Mouse (Mus musculus) inflammation-experienced regulatory T-cells (primary cell): ENCODE measurements around the gene Ankle1. TPM values are rescaled to one million over a fixed set of nuclear protein-coding genes. Genes with fewer than 3 reads are reported as not detected.

Experiments
- polyA plus RNA-seq, 2 experiments: library from polyadenylated mRNA; unstranded; fragments of 100-300 nt; shearing (Covaris generic); gene quantifications; one replicate each; pipeline ENCODE4 v1.2.1; 2017

Gene Ankle1
- 1 to 10 TPM in 1 of 2 experiments, under 1 TPM in 1; 0.12 to 2.2 TPM for polyA plus RNA-seq

GRCm38 (mm10) chr8:71405401-71406098, at the start of gene Ankle1:
Gene Ankle1, plus strand, starts transcription at chr8:71406010.

DNA sequence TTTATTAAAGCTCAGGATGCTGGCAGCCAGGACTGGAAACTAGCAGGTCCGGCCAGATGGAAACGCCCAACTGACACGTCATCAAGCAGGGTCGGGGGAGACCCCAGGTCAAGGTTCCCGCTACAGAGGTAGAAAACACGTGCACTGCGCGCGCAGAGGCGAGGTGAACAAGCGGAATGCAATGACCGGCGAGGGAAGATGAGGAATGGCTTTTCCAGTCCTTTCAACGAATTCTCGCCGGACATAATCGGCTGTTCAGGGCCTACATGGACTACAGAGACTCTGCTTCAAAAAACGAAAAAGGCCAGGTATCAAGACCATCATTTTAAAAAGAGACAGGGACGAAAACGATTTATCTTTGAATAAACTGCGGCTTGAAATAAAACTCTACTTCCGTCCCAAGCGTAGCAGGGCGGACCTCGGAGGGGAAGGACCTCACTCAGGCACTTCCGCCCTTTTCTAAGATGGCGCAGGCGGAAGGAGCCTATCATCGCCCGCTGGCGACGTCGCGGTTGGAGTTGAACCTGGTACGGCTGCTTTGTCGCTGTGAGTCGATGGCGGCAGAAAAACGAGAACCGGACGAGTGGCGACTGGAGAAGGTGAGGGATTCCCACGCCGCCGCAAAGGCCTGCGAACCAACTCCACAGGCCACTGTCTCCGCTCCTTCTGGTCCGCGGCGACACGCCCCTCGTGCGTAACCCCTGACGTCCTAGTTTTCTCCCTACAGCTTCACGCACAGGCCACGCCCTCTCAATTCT, 38.9 kb upstream of the Ankle1 start, which contains the start of gene Use1:
Gene Use1 (plus strand): TSS at position 78 of the 758 bp plus-strand sequence.

DNA sequence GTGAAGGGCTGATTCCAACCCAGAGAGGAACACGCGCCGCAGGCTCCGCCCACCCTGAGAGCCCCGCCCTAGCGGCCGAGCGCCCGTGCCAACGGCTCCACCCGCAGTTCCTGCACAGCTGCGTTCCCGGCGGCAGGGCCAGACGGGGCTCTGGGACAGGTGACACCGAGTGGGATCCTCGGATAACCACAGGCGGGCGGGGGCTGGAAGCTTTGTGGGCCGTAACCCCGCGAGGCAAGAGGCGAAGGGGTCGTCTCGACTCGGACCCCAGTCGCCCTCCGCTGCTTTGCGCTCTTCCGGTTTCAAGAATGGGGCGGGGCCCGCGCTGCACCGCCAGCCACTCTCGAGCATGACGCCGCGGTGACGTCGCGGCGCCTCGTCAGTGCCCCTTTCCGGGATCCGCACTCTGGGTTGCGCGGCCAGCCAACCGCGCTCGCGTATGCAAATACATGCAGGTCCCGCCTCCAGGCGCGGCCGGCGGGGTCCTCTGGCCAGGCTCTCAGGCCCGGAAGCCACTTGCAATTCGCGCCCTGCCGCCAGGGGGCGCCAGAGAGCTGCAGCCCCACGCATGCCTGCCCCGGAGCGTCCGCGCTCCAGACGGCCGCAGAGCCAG, 34.5 kb upstream of the Ankle1 start, which contains the start of gene Ocel1:
Gene Ocel1 (plus strand): TSS at position 63 of the 613 bp plus-strand sequence.

DNA sequence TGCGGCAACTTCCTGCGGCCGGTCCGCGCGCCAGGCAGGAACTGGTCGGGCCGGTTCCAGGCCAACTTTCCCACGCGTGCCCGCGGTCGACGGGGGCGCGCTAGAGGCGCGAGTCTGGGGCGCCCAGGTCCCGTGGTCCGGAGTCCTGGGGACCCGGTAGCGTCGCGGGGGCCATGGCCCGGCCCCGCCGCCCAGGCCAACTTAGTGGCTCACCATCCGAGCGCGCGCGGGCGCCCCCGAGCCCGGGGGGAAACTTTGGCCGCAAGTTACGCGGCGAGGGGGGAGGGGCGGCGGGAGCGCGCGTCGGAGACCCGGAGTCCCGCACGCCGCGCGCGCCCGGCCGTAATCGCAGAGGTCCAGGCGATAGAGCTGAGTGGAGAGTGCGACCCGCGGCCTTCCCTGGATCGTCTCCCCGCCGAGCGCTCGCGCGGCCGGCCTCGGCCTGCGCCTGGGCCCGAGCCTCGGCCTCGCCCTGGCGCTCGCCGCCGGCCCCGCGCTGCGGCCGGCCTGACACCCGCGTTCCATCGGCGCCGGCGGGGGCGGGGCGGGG, 24.3 kb upstream of the Ankle1 start, which contains the start of gene Nr2f6:
Gene Nr2f6 (minus strand): TSS at position 540 of the 550 bp plus-strand sequence.

DNA sequence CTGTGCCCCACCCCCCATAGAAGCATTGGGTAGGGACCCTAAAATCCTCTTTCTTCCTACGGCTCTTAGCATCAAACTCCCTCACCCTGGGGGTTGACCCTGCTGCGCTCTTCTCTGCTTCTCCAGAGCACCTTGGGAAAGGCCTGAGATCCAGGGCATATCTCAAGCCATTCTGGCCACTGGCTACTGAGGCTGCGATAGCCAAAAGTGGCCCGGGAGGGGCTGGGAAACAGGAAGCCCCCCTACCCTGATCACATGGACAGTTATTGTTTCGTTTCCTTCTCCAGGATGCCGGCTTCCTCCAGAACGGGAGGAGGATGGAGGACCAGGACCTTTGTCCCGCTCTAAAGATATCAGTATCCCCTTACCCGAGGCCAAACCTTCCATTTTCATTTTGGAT, 10.2 kb upstream of the Ankle1 start, which contains the start of gene Ushbp1:
Gene Ushbp1 (minus strand): TSS at position 174 of the 400 bp plus-strand sequence.

GRCm38 (mm10) chr8:71396639-71397305, 9.0 kb upstream of the Ankle1 start, which contains the start of gene Babam1:
Gene Babam1, plus strand, starts transcription at chr8:71396861.

Other genes with a start within 250 kb of the Ankle1 start
- gene Myo9b, start 133.3 kb upstream of the Ankle1 start, polyA plus RNA-seq: 10 to 100 TPM; 56.5 to 66.5 TPM
- 10 to 100 TPM; 27.6 to 28.7 TPM for gene Haus8, start 133.1 kb upstream of the Ankle1 start, polyA plus RNA-seq
- 100 to 1,000 TPM; 143 to 150 TPM for gene Use1, start 39.2 kb upstream of the Ankle1 start, polyA plus RNA-seq
- 10 to 100 TPM; 17.6 to 23.5 TPM for gene Ocel1, start 34.7 kb upstream of the Ankle1 start, polyA plus RNA-seq
- gene Nr2f6, start 24.1 kb upstream of the Ankle1 start, polyA plus RNA-seq: 10 to 100 TPM in 1 of 2 experiments, 1 to 10 TPM in 1; 6.9 to 14.3 TPM
- gene Ushbp1, start 10.2 kb upstream of the Ankle1 start, polyA plus RNA-seq: under 1 TPM; 0.05 to 0.26 TPM
- 100 to 1,000 TPM; 104 to 108 TPM for gene Babam1, start 9.1 kb upstream of the Ankle1 start, polyA plus RNA-seq
- gene Abhd8, start 57.6 kb downstream of the Ankle1 start, polyA plus RNA-seq: 100 to 1,000 TPM; 123 to 182 TPM
- gene Mrpl34, start 58.9 kb downstream of the Ankle1 start, polyA plus RNA-seq: 10 to 100 TPM; 60.4 to 63.2 TPM
- 100 to 1,000 TPM in 1 of 2 experiments, 10 to 100 TPM in 1; 83.3 to 115 TPM for gene Dda1, start 63.2 kb downstream of the Ankle1 start, polyA plus RNA-seq
- gene Ano8, start 80.0 kb downstream of the Ankle1 start, polyA plus RNA-seq: 10 to 100 TPM; 15.7 to 26.6 TPM
- 1 to 10 TPM; 8.7 to 9.3 TPM for gene Gtpbp3, start 82.1 kb downstream of the Ankle1 start, polyA plus RNA-seq
- gene Plvap, start 105.7 kb downstream of the Ankle1 start, polyA plus RNA-seq: under 1 TPM in 1 of 2 experiments, not detected in 1; 0.20 TPM
- gene Ccdc194, start 119.7 kb downstream of the Ankle1 start, polyA plus RNA-seq: 1 to 10 TPM in 1 of 2 experiments, under 1 TPM in 1; 0.36 to 1.0 TPM
- 100 to 1,000 TPM; 106 to 121 TPM for gene Bst2, start 131.4 kb downstream of the Ankle1 start, polyA plus RNA-seq
- 10 to 100 TPM; 98.2 to 98.4 TPM for gene Mvb12a, start 136.9 kb downstream of the Ankle1 start, polyA plus RNA-seq
- 1 to 10 TPM; 2.2 to 2.7 TPM for gene Tmem221, start 152.9 kb downstream of the Ankle1 start, polyA plus RNA-seq
- gene Nxnl1, start 160.6 kb downstream of the Ankle1 start, polyA plus RNA-seq: 1 to 10 TPM in 1 of 2 experiments, under 1 TPM in 1; 0.18 to 3.6 TPM
- gene Slc27a1, start 162.9 kb downstream of the Ankle1 start, polyA plus RNA-seq: 10 to 100 TPM; 11.2 to 19.8 TPM
- 100 to 1,000 TPM in 1 of 2 experiments, 10 to 100 TPM in 1; 89.3 to 117 TPM for gene Pgls, start 186.2 kb downstream of the Ankle1 start, polyA plus RNA-seq
- gene Fam129c, start 191.6 kb downstream of the Ankle1 start, polyA plus RNA-seq: 10 to 100 TPM in 1 of 2 experiments, 1 to 10 TPM in 1; 7.0 to 10.3 TPM
- 10 to 100 TPM; 33.6 to 41.0 TPM for gene Colgalt1, start 205.0 kb downstream of the Ankle1 start, polyA plus RNA-seq